Mouse (Mus musculus) midbrain, postnatal 0 days (tissue): Measurements from ENCODE around the gene Mfap5. TPM values are rescaled to one million over a fixed set of nuclear protein-coding genes. Genes with fewer than 3 reads are reported as not detected.
"Not testable (repeated sequence)": the region's sequence is repeated elsewhere in the genome, so short reads cannot be mapped to it uniquely, and the experiment has no call there.

ENCODE experiments used
- ATAC-seq: fragments of 200-750 bp; cut with Nextera tagmentation; 2 replicates; pipeline ENCODE4 v1.8.0; 2017; ENCODE audit warnings: moderate number of reproducible peaks, mild to moderate bottlenecking, moderate TSS enrichment, moderate library complexity; ENCODE audit not compliant: low FRiP score
- DNase-seq: peaks from one replicate; pipeline ENCODE4 v3.0.0-alpha.2; 2015; ENCODE audit warnings: low spot score
- H3K27ac ChIP-seq: fragments of 300-500 bp; sonication (generic); 2 replicates; pipeline ENCODE4 v1.5.1; 2014; ENCODE audit warnings: low read depth, mild to moderate bottlenecking, low read length, mixed read lengths
- H3K27me3 ChIP-seq: fragments of 300-500 bp; sonication (generic); 2 replicates; pipeline ENCODE4 v1.6.1; 2014; ENCODE audit warnings: low read length, control low read depth, mixed read lengths; ENCODE audit not compliant: insufficient read depth
- H3K36me3 ChIP-seq: fragments of 300-500 bp; sonication (generic); 2 replicates; pipeline ENCODE4 v1.6.1; 2014; ENCODE audit warnings: low read length, control low read depth, mixed read lengths; ENCODE audit not compliant: insufficient read depth
- H3K4me1 ChIP-seq: fragments of 300-500 bp; sonication (generic); 2 replicates; pipeline ENCODE4 v1.6.1; 2014; ENCODE audit warnings: mild to moderate bottlenecking, control low read depth, antibody characterized with exemption, low read length, mixed read lengths; ENCODE audit not compliant: insufficient read depth
- H3K4me2 ChIP-seq: fragments of 300-500 bp; sonication (generic); 2 replicates; pipeline ENCODE4 v1.6.1; 2014; ENCODE audit warnings: low read depth, mild to moderate bottlenecking, low read length, mixed read lengths; ENCODE audit not compliant: poor library complexity, severe bottlenecking
- H3K4me3 ChIP-seq: fragments of 300-500 bp; sonication (generic); 2 replicates; pipeline ENCODE4 v1.5.1; 2014; ENCODE audit warnings: low read depth, mild to moderate bottlenecking, low read length, moderate library complexity
- H3K9ac ChIP-seq: fragments of 300-500 bp; sonication (generic); replicated peaks from 2 replicates; pipeline ENCODE4 v1.6.1; 2014; ENCODE audit warnings: mild to moderate bottlenecking, low read length, moderate library complexity, mixed read lengths; ENCODE audit not compliant: poor library complexity, severe bottlenecking
- H3K9me3 ChIP-seq: fragments of 300-500 bp; sonication (generic); 2 replicates; pipeline ENCODE4 v1.6.1; 2016; ENCODE audit warnings: low read length, control low read depth
- CTCF ChIP-seq: IDR thresholded peaks from 2 replicates; pipeline ENCODE4 v1.5.1; 2016; ENCODE audit warnings: antibody characterized with exemption, mild to moderate bottlenecking
- WGBS: fragments of 180-500 bp; shearing (Covaris S2); extraction: QIAGEN DNeasy Blood & Tissue Kit; methylation state at CpG from one replicate; pipeline ENCODE4 v1.1.7; 2014; 5-methylcytosine and 5-hydroxymethylcytosine counted together
- polyA plus RNA-seq: library from polyadenylated mRNA; unstranded; fragments of >200 nt; fragmentation: Nextera tagmentation; extraction: Ambion mirVana; gene quantifications from 2 replicates; pipeline ENCODE4 v1.2.1, GENCODE M21; 2015
- total RNA-seq: library from RNA; depleted of rRNA; stranded (reverse); fragments of >200 nt; gene quantifications from 2 replicates; pipeline ENCODE4 v1.2.3, GENCODE M21; 2014; rRNA removed

Mfap5 gene
- total and polyA plus RNA-seq, 2 experiments from 2014 or later = 1.9 to 10.1 TPM

DNA sequence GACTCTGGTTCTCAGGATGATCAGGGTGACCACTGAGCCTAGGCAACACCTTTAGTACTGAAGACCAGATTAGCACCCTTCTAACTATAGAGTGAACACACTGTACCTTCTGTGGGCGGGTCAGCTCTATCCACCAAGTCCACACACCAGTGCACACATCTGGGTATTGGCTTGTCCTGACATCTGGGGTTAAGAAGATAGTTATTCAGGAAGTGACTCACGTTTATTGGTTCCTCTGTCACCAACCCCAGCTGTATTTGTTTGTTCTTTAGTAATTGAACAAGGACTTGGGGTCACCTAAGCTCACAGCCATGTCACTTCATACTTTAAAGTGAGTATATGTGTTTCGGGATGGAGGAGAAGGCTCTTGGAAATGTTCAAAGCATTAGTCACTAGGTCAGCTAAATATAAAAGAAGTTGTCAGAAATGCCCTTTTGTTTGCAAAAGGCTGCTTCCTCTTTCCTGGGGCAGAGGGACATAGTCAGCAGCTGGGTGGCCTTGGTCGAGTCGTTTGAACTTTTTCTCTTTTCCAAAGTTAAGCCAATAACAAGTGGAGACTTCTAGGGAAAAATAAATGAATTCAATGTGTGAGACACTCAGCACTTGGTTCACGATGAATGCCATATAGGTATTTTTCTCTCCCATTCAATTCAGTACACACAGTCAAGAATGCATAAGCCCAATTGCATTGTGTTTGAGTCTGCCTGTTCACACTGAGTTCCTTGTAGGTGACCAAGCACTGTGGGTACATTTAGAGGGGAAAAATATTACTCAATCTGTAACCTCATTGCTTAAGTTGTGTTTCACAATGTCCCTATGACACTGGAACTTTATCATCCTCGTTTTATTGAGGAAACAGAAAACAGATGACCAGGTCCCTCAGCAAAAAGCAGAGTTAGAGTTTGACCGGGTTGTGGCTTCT is 65.3 kb downstream of the Mfap5 start:
- no peak overlapping the region for H3K4me2 ChIP-seq
- no peak for TF ChIP-seq CTCF
- no peaks in the 10 kb centered on the region for H3K27me3 ChIP-seq
- no peak overlapping the region for H3K27ac ChIP-seq
- no peak overlapping the region for H3K4me3 ChIP-seq
- no peak overlapping the region for H3K9ac ChIP-seq
- no peaks in the 10 kb centered on the region for H3K4me1 ChIP-seq
- H3K9me3 ChIP-seq = no peaks in the 10 kb centered on the region
- DNase-seq (no peak), ATAC-seq (no peak)
- H3K36me3 ChIP-seq = no peaks in the 10 kb centered on the region
- WGBS = 73% methylated on average over 8 of the region's 8 CpGs

DNA sequence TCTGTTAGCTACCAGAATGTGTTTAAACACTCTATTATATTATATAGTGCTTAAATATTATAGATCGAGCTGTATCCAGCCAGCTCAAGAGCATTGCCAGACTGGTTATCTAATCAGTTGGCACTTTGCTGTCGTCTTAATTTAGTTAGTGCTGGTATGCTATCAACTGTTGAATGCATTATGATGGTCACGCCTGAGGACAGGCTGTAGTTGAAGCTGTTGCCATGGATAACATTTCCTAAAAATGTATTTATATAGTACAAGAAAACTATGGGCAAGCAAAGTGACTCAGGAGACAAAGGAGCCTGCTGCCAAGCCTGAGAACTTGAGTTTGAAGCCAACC is 65.9 kb downstream of the Mfap5 start:
- 84% methylated on average over 3 of the region's 3 CpGs for WGBS
- DNase-seq = no peak
- no peaks in the 10 kb centered on the region for H3K27me3 ChIP-seq
- H3K9me3 ChIP-seq = no peaks in the 10 kb centered on the region
- H3K4me3 ChIP-seq = no peak overlapping the region
- TF ChIP-seq CTCF = no peak
- H3K4me1 ChIP-seq = no peaks in the 10 kb centered on the region
- H3K9ac ChIP-seq = no peak overlapping the region
- H3K4me2 ChIP-seq = no peak overlapping the region
- no peak for ATAC-seq
- H3K36me3 ChIP-seq = no peaks in the 10 kb centered on the region
- H3K27ac ChIP-seq = no peak overlapping the region

DNA sequence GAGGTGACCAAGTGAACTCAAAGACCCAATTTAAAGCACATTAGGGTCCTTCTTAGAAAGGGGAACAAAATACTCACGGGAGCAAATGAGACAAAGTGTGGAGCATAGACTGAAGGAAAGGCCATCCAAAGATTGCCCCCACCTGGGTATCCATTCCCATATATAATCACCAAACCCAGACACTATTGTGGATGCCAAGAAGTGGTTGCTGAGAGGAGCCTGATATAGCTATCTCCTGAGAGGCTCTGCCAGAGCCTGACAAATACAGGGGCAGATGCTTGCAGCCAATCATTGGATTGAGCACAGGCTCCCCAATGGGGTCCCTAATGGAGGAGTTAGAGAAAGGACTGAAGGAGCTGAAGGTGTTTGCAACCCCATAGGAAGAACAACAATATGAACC is 69.4 kb downstream of the Mfap5 start:
- not testable (repeated sequence) for H3K4me3 ChIP-seq, DNase-seq, H3K27ac ChIP-seq, H3K36me3 ChIP-seq, H3K4me2 ChIP-seq, H3K9ac ChIP-seq, H3K9me3 ChIP-seq, H3K4me1 ChIP-seq, H3K27me3 ChIP-seq, ATAC-seq
- 93% methylated on average over 1 of the region's 1 CpGs for WGBS

DNA sequence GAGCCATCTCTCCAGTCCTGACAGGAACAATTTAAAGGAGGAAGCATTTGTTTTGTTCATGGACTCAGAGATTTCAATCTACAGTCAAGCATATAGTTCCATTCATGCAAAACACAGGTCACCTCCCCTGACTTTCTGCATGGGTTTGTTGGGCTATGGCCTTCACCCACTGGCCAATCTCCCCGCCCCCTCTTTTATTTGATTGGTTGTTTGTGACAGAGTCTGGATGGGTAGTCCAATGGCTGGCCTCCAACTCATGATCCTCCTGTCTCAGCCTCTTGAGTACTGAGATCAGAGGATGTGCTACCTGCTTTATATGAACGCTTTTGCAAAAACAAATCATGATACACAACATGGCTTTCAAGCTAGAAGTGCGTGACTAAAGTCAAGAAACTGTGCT is 71.4 kb downstream of the Mfap5 start:
- no peak overlapping the region for H3K4me3 ChIP-seq
- no peaks in the 10 kb centered on the region for H3K9me3 ChIP-seq
- H3K4me2 ChIP-seq = no peak overlapping the region
- H3K36me3 ChIP-seq = no peaks in the 10 kb centered on the region
- no peaks in the 10 kb centered on the region for H3K4me1 ChIP-seq
- ATAC-seq (no peak), DNase-seq (no peak)
- H3K27ac ChIP-seq = no peak overlapping the region
- no peaks in the 10 kb centered on the region for H3K27me3 ChIP-seq
- TF ChIP-seq CTCF = no peak
- H3K9ac ChIP-seq = no peak overlapping the region
- WGBS = 95% methylated on average over 3 of the region's 3 CpGs

Other genes starting within 250 kb of the Mfap5 start
- gene Klrg1, start 223.0 kb upstream of the Mfap5 start, total RNA-seq = 0.33 and 0.52 TPM in 2 replicates
- 1.4 and 1.9 TPM in 2 replicates for gene Klrg1, start 223.0 kb upstream of the Mfap5 start, polyA plus RNA-seq
- gene M6pr, start 197.1 kb upstream of the Mfap5 start, total RNA-seq = 47.2 and 51.5 TPM in 2 replicates
- gene M6pr, start 197.1 kb upstream of the Mfap5 start, polyA plus RNA-seq = 42.1 and 44.0 TPM in 2 replicates
- 60.5 and 67.1 TPM in 2 replicates for gene Phc1, start 165.3 kb upstream of the Mfap5 start, total RNA-seq
- 24.7 and 26.8 TPM in 2 replicates for gene Phc1, start 165.3 kb upstream of the Mfap5 start, polyA plus RNA-seq
- 134 and 164 TPM in 2 replicates for gene Rimklb, start 7.1 kb upstream of the Mfap5 start, total RNA-seq
- gene Rimklb, start 7.1 kb upstream of the Mfap5 start, polyA plus RNA-seq = 114 and 120 TPM in 2 replicates
- gene Aicda, start 48.0 kb downstream of the Mfap5 start, total RNA-seq = 0.11 and 1.3 TPM in 2 replicates
- gene Aicda, start 48.0 kb downstream of the Mfap5 start, polyA plus RNA-seq = 0.49 and 0.53 TPM in 2 replicates
- 0.88 and 0.90 TPM in 2 replicates for gene Apobec1, start 96.6 kb downstream of the Mfap5 start, total RNA-seq
- 1.7 and 2.1 TPM in 2 replicates for gene Apobec1, start 96.6 kb downstream of the Mfap5 start, polyA plus RNA-seq
- gene Gdf3, start 104.2 kb downstream of the Mfap5 start, total RNA-seq = not detected in 2 replicates
- not detected in 2 replicates for gene Gdf3, start 104.2 kb downstream of the Mfap5 start, polyA plus RNA-seq
- gene Dppa3, start 120.6 kb downstream of the Mfap5 start, total RNA-seq = not detected in 2 replicates
- not detected in 2 replicates for gene Dppa3, start 120.6 kb downstream of the Mfap5 start, polyA plus RNA-seq
- 0.09 and 0.16 TPM in 2 replicates for gene Nanog, start 201.6 kb downstream of the Mfap5 start, total RNA-seq
- 0.07 and 0.10 TPM in 2 replicates for gene Nanog, start 201.6 kb downstream of the Mfap5 start, polyA plus RNA-seq